Mouse (Mus musculus) spleen, adult 2 months (tissue): ENCODE results near the gene Poc1a.

ENCODE experiments used
- CTCF ChIP-seq: fragments of 200-500 bp; IDR thresholded peaks from 2 replicates; pipeline ENCODE4 v1.5.1; 2011; ENCODE audit warnings: mild to moderate bottlenecking, inconsistent platforms; ENCODE audit not compliant: insufficient read depth, insufficient read length, insufficient replicate concordance; ENCODE audit errors: extremely low read depth
- POLR2A ChIP-seq: fragments of 200-500 bp; IDR thresholded peaks from 2 replicates; pipeline ENCODE4 v1.6.1; 2011; ENCODE audit warnings: low read depth, low read length, inconsistent platforms

- TF ChIP-seq CTCF = no peak
- no peak for TF ChIP-seq POLR2A
Measured at GRCm38 (mm10) chr9:106231220-106231619, 49.6 kb upstream of the Poc1a start.
